Mouse (Mus musculus) neural tube, embryonic 12.5 days (tissue): ENCODE measurements around the gene Slc25a25. TPM values are rescaled to one million over a fixed set of nuclear protein-coding genes. Genes with fewer than 3 reads are reported as not detected.

Experiments
- ATAC-seq: fragments of 200-750 bp; cut with Nextera tagmentation; 2 replicates; pipeline ENCODE4 v1.8.0; 2017; ENCODE audit warnings: low read depth, mild to moderate bottlenecking, moderate TSS enrichment, moderate library complexity; ENCODE audit not compliant: low FRiP score
- H3K27ac ChIP-seq: fragments of 300-500 bp; sonication (generic); 2 replicates; pipeline ENCODE4 v1.5.1; 2016
- H3K27me3 ChIP-seq: fragments of 300-500 bp; sonication (generic); replicated peaks from 2 replicates; pipeline ENCODE4 v1.6.1; 2016; ENCODE audit warnings: mild to moderate bottlenecking
- H3K36me3 ChIP-seq: fragments of 300-500 bp; sonication (generic); 2 replicates; pipeline ENCODE4 v1.6.1; 2016; ENCODE audit warnings: mild to moderate bottlenecking
- H3K4me1 ChIP-seq: fragments of 300-500 bp; sonication (generic); 2 replicates; pipeline ENCODE4 v1.6.1; 2016
- H3K4me2 ChIP-seq: fragments of 300-500 bp; sonication (generic); replicated peaks from 2 replicates; pipeline ENCODE4 v1.6.1; 2016; ENCODE audit warnings: mild to moderate bottlenecking
- H3K4me3 ChIP-seq: fragments of 300-500 bp; sonication (generic); 2 replicates; pipeline ENCODE4 v1.5.1; 2016
- H3K9ac ChIP-seq: fragments of 300-500 bp; sonication (generic); 2 replicates; pipeline ENCODE4 v1.6.1; 2016; ENCODE audit warnings: mild to moderate bottlenecking
- H3K9me3 ChIP-seq: fragments of 300-500 bp; sonication (generic); 2 replicates; pipeline ENCODE4 v1.6.1; 2016; ENCODE audit warnings: mild to moderate bottlenecking
- WGBS: fragments of 180-500 bp; shearing (Covaris S2); methylation state at CpG from one replicate; pipeline ENCODE4 v1.1.7; 2016; 5-methylcytosine and 5-hydroxymethylcytosine counted together
- polyA plus RNA-seq: library from polyadenylated mRNA; unstranded; fragments of >200 nt; fragmentation: Nextera tagmentation; extraction: Ambion mirVana; gene quantifications from 2 replicates; pipeline ENCODE4 v1.2.1, GENCODE M21; 2016

Slc25a25 gene
- polyA plus RNA-seq, 1 experiment from 2014 or later = 41.6 TPM

DNA sequence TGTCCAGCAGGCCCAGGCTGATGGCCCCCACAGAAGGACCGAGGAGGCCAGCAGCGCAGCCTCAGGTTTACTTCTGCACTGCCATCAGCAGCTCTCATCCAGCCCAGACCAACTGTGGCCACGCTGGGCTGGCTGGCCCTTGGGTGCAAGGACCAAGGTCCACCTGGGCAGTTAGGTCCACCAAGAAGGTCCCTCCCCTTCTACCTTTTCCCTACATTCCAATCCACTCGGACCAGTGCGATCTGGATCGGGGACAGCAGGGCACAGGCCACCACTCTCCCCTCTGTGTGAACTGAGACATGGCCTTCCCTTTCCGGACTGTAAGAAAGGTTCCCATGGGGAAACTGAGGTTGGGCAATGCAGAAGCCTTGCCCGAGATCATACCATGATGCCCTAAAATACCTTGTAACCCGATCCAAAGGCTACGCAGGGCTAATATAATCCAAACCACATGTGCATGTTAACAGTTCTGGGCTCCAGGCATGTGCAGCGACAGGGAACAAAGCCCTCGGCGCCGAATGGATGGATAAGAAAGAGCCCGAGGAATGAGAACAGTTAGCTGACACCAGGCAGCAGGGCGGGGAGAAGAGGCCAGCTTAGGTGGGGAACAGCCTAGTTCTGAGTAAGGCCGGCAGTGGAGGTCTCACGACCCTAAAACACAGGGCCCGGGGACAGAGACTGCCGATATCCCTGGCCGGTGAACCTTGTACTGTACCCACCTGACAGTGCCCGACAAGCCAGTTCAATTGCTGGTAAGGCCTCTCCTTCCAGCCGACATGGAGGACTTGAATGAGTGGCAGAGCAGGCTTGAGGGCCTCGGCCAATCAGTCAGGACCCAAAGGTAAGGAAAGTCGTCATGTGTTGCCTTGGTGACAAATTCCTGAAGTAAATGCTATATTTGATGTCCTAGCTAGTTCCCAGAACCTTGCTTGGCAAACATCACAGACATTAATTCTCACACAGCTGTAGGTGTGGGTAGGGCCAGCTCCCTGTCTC, 42.5 kb downstream of the Slc25a25 start:
- no peak overlapping the region for H3K4me2 ChIP-seq
- ATAC-seq = no peak
- H3K27ac ChIP-seq = no peak overlapping the region
- peaks cover 2% of the 10 kb centered on the region for H3K36me3 ChIP-seq
- no peaks in the 10 kb centered on the region for H3K9me3 ChIP-seq
- WGBS = 73% methylated on average over 25 of the region's 25 CpGs
- no peaks in the 10 kb centered on the region for H3K4me1 ChIP-seq
- no peak overlapping the region for H3K4me3 ChIP-seq
- H3K9ac ChIP-seq = no peak overlapping the region
- no peaks in the 10 kb centered on the region for H3K27me3 ChIP-seq

- Histone ChIP-seq H3K27me3 (no peaks in the 10 kb centered on the region), H3K4me1 (no peaks in the 10 kb centered on the region), H3K4me3 (no peak overlapping the region), H3K9me3 (no peaks in the 10 kb centered on the region), H3K27ac (no peak overlapping the region), H3K4me2 (no peak overlapping the region), H3K36me3 (peaks cover 6% of the 10 kb centered on the region), H3K9ac (no peak overlapping the region)
- no peak for ATAC-seq
- 89% methylated on average over 7 of the region's 7 CpGs for WGBS
Measured at GRCm38 (mm10) chr2:32407144-32407824, 44.0 kb downstream of the Slc25a25 start.

DNA sequence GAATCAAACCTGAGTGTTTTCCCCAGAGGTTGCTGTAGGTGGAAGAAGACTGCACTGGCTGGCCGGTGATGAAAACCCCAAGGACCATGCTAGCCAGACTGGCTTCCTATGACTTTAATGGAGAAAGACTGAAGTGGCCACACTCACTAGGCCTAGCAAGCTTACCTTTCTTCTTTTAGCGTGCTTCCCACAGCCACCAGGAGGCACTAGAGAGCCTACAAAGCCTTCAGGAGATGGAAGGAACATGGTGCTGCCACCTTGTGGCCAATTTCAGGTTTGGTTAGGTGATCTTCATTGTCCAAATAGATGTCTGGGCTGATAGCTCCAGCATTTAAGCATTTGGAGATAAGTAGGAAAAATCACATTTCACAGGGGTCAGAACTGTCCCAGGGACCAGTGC, 46.6 kb downstream of the Slc25a25 start:
- Histone ChIP-seq H3K4me2 (no peak overlapping the region), H3K27ac (no peak overlapping the region), H3K4me1 (no peaks in the 10 kb centered on the region), H3K9ac (no peak overlapping the region), H3K27me3 (no peaks in the 10 kb centered on the region), H3K4me3 (no peak overlapping the region), H3K9me3 (no peaks in the 10 kb centered on the region), H3K36me3 (peaks cover 31% of the 10 kb centered on the region)
- WGBS = 16% methylated on average over 2 of the region's 2 CpGs
- ATAC-seq = peak; percentile 33; the same call in 1 of the 2 replicates

DNA sequence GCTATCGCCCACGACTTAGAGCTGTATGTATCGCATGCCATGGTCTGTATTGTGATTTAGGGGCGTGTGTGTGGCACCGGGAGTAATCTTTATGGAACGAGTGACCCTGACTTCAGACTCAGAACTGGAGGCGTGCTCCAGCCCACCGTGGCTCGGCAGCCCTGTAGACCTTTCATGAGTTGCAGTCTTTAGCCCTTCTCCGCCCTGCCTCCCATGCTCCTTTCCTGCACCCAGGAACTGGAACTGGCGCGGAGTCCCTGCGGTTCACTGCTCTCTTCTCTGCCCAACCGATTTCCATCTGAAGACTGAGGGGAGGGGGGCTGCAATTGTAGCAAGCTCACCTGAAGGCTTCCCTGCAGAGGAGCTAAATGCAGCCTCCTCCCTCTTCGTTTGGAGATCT, 54.5 kb downstream of the Slc25a25 start:
- Histone ChIP-seq H3K27ac (no peak overlapping the region), H3K9me3 (no peaks in the 10 kb centered on the region)
- WGBS = under 1% methylated on average over 15 of the region's 15 CpGs

DNA sequence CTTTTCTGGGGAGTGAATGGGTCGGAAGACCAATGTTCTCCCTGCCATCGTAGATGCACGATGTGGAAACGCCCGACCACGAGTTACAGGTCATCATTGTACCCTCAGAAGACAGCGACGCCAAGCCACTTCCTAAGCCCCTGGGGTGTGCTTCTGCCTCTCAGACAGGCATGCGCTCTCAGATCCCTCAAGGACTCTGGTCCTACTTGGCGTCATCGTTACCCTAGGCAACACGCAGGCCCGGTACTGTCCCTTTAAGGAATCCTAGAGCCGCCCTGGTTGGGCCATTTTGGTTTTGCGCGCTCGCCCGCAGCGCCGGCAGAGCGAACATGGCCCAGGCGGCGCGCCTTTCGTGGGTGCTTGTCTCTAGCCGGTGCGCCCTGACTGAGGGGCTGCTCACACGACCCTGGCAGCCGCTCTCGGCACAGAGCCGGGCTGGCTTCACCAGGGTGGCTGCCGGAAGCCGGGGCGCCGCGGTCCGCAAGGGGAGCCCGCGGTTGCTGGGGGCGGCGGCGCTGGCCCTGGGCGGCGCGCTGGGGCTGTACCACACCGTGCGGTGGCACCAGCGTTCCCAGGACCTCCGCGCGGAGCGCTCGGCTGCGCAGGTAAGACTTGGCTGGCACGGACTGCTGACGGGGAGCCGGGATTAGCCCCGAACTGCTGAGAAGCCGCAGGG, 55.2 kb downstream of the Slc25a25 start:
- peak; percentile 97 for ATAC-seq
- peaks cover 10% of the 10 kb centered on the region for H3K4me1 ChIP-seq

More for the DNA sequence above, 54.5 kb downstream of the Slc25a25 start:
- H3K9ac ChIP-seq = peak overlapping the region; percentile 91
- H3K36me3 ChIP-seq = peaks cover 19% of the 10 kb centered on the region
- no peak for ATAC-seq
- H3K4me3 ChIP-seq = peak overlapping the region; percentile 93
- H3K27me3 ChIP-seq = no peaks in the 10 kb centered on the region
- H3K4me1 ChIP-seq = peaks cover 10% of the 10 kb centered on the region
- H3K4me2 ChIP-seq = peak overlapping the region; percentile 95

GRCm38 (mm10) chr2:32395484-32395945, 55.7 kb downstream of the Slc25a25 start, which contains the start of gene Ptges2:
Gene Ptges2, plus strand, starts transcription at chr2:32395896.
- peak within 1 kb of the TSS; percentile 57 for H3K27ac ChIP-seq
- H3K4me1 ChIP-seq = peaks cover 10% of the 10 kb centered on the region
- peaks cover 7% of the 10 kb centered on the region for H3K36me3 ChIP-seq
- H3K27me3 ChIP-seq = no peaks in the 10 kb centered on the region
- under 1% methylated on average over 31 of the region's 31 CpGs for WGBS
- H3K9ac ChIP-seq = peak within 1 kb of the TSS; percentile 91
- no peaks in the 10 kb centered on the region for H3K9me3 ChIP-seq
- peak within 1 kb of the TSS; percentile 93 for H3K4me3 ChIP-seq
- peak within 1 kb of the TSS; percentile 95 for H3K4me2 ChIP-seq
- ATAC-seq = peak; percentile 92

More for the DNA sequence above, 55.2 kb downstream of the Slc25a25 start:
- under 1% methylated on average over 59 of the region's 59 CpGs for WGBS
- peak overlapping the region; percentile 95 for H3K4me2 ChIP-seq
- no peaks in the 10 kb centered on the region for H3K27me3 ChIP-seq
- peak overlapping the region; percentile 93 for H3K4me3 ChIP-seq
- H3K36me3 ChIP-seq = peaks cover 13% of the 10 kb centered on the region
- peak overlapping the region; percentile 91 for H3K9ac ChIP-seq
- no peaks in the 10 kb centered on the region for H3K9me3 ChIP-seq
- H3K27ac ChIP-seq = peak overlapping the region; percentile 57

- H3K9ac ChIP-seq = peak overlapping the region; percentile 91
Measured at GRCm38 (mm10) chr2:32394973-32395372, 56.3 kb downstream of the Slc25a25 start.

DNA sequence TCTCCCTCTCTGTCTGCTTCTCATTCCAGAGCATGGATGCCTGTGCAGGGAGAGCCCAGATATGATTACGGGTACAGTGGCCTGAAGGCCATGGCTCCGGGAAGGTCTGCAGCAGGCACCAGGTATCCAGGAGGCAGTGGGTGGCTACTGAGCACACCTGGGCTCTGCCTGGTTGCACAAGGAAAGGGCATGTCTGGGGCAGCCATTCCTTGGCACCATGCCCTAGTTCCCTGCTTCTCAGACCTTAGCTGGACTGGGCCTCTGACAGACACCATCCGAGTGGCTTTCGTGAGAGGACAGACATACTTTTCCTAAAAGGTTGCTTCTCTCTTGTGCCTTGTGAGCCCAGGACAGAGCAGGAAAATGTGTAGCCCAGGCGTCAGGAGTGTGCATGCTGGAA, 59.2 kb downstream of the Slc25a25 start:
- Histone ChIP-seq H3K9ac (no peak overlapping the region), H3K27ac (no peak overlapping the region), H3K4me3 (no peak overlapping the region), H3K9me3 (no peaks in the 10 kb centered on the region), H3K27me3 (no peaks in the 10 kb centered on the region), H3K4me2 (no peak overlapping the region), H3K4me1 (peaks cover 6% of the 10 kb centered on the region), H3K36me3 (no peaks in the 10 kb centered on the region)
- 89% methylated on average over 5 of the region's 5 CpGs for WGBS
- no peak for ATAC-seq

More at GRCm38 (mm10) chr2:32394973-32395372, 56.3 kb downstream of the Slc25a25 start:
- WGBS = 5% methylated on average over 8 of the region's 8 CpGs
- peak overlapping the region; percentile 93 for H3K4me3 ChIP-seq
- no peak for ATAC-seq
- H3K27ac ChIP-seq = 0 out of 2 replicates have a peak overlapping the region, but pooled peaks have one; percentile 57
- H3K4me2 ChIP-seq = peak overlapping the region; percentile 95
- H3K4me1 ChIP-seq = peaks cover 10% of the 10 kb centered on the region
- H3K27me3 ChIP-seq = no peaks in the 10 kb centered on the region
- no peaks in the 10 kb centered on the region for H3K9me3 ChIP-seq
- peaks cover 2% of the 10 kb centered on the region; the same call in 1 of the 2 replicates for H3K36me3 ChIP-seq

- 76% methylated on average over 8 of the region's 8 CpGs for WGBS
- H3K9ac ChIP-seq = no peak overlapping the region
- H3K4me2 ChIP-seq = no peak overlapping the region
- no peaks in the 10 kb centered on the region for H3K36me3 ChIP-seq
- H3K4me1 ChIP-seq = no peaks in the 10 kb centered on the region; the same call in 1 of the 2 replicates
- no peaks in the 10 kb centered on the region for H3K9me3 ChIP-seq
- ATAC-seq = no peak
- H3K4me3 ChIP-seq = no peak overlapping the region
- no peaks in the 10 kb centered on the region for H3K27me3 ChIP-seq
- no peak overlapping the region for H3K27ac ChIP-seq
Measured at GRCm38 (mm10) chr2:32390871-32391270, 60.4 kb downstream of the Slc25a25 start.

- WGBS = 79% methylated on average over 2 of the region's 2 CpGs
Measured at GRCm38 (mm10) chr2:32389157-32389556, 62.1 kb downstream of the Slc25a25 start.

DNA sequence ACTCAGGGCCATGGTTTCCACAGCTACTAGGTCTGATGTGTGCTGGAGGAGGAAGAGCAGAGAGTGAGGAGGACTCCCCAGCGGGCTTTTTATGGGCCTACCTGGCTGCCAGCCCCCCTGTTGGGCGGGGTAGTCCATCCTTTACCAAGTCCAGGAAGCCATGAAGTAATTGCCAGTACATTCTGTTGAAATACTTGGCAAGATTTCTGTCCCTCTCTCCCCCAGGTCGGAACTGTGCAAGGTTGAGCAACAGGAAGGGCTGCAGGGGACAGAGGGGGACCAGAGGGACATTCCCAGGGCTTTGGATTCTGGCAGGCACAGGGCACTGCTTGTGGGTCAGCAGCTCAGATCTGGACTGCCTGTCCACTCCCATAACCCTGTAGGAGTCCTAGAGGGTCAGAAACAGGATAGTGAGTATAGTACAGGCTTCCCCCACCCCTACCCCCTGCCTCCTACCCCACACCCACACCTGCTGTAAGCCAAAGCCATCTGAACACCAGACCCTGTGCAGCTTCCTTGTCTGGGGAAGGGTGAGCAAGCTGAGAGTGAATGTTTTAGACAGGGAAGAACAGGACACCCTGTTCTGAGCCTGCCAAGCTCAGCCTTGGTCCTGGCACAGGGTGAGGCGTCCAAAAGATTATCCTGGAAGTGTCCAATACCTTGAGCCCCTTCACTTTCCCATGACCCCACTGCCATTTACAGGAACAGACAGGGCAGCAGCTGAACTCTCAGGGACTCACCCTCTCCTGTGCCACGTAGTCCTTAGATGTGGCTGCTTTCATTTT, 63.3 kb downstream of the Slc25a25 start, which contains the start of gene Lcn2:
TSS of gene Lcn2 (minus strand) at position 547 of the 785 bp plus-strand sequence.
- H3K9me3 ChIP-seq = no peaks in the 10 kb centered on the region
- ATAC-seq = no peak
- no peak within 1 kb of the TSS for H3K4me3 ChIP-seq
- no peaks in the 10 kb centered on the region for H3K36me3 ChIP-seq
- no peak within 1 kb of the TSS for H3K4me2 ChIP-seq
- no peaks in the 10 kb centered on the region for H3K4me1 ChIP-seq
- H3K9ac ChIP-seq = no peak within 1 kb of the TSS
- no peak within 1 kb of the TSS for H3K27ac ChIP-seq
- peaks cover 14% of the 10 kb centered on the region; the same call in 1 of the 2 replicates for H3K27me3 ChIP-seq
- WGBS = 61% methylated on average over 5 of the region's 5 CpGs

More at GRCm38 (mm10) chr2:32389157-32389556, 62.1 kb downstream of the Slc25a25 start:
- H3K4me2 ChIP-seq = no peak overlapping the region
- H3K9me3 ChIP-seq = no peaks in the 10 kb centered on the region
- H3K4me1 ChIP-seq = no peaks in the 10 kb centered on the region
- H3K36me3 ChIP-seq = no peaks in the 10 kb centered on the region
- no peak overlapping the region for H3K27ac ChIP-seq
- peaks cover 6% of the 10 kb centered on the region; the same call in 1 of the 2 replicates for H3K27me3 ChIP-seq
- H3K9ac ChIP-seq = no peak overlapping the region
- H3K4me3 ChIP-seq = no peak overlapping the region
- ATAC-seq = no peak
